Mouse (Mus musculus): ENCODE measurements around the gene Dok7.

DNA sequence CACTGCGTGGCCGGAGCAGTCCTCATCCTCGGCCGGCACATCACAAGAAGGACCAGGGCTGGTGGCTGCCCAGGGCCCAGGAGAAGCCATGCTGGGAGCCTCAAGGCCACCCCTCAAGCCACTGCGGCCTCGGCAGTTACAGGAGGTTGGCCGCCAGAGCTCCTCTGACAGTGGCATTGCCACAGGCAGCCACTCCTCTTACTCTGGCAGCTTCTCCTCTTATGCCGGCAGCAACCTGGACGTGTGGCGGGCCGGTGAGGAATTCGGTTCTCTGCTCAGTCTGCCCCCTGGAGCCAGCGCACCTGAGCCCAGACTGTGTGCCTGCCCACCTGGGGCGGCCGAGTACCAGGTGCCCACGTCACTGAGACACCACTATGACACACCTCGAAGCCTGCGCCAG lies 22.5 kb downstream of the Dok7 start:
- no peak for TF ChIP-seq CTCF (IDR thresholded peaks at IDR 0.05; ENCODE audit: control insufficient read depth, insufficient read depth, low read length)
- TF ChIP-seq POLR2A (IDR thresholded peaks at IDR 0.05; ENCODE audit: borderline replicate concordance, control insufficient read depth, low read depth, low read length), result no peak

Measured in bone marrow, adult 2 months (tissue).